Mouse (Mus musculus): ENCODE results near the gene Kitl.

Kitl gene

DNA sequence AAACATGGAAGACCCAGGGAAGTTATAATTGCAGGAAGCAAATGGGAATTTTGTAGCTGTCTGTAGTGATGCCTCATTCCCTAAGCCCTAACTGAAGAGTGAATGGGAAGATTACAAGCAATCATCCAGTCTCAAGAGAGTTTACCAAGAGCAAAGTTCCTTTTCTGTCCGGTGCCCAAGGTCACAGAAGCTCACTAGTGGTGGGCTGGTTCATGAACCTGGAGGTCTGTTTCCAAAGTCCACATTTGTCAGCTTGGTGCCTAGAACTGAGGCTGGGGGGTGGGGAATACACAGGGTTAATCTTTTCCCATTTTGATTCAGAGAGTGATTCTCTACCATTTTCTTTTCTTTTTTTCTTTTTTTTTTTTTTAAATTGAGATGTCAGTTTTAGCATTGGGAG lies 11.3 kb downstream of the Kitl start:
- DNase-seq (ENCODE audit: low spot score in 2 of 2), result no peak

DNA sequence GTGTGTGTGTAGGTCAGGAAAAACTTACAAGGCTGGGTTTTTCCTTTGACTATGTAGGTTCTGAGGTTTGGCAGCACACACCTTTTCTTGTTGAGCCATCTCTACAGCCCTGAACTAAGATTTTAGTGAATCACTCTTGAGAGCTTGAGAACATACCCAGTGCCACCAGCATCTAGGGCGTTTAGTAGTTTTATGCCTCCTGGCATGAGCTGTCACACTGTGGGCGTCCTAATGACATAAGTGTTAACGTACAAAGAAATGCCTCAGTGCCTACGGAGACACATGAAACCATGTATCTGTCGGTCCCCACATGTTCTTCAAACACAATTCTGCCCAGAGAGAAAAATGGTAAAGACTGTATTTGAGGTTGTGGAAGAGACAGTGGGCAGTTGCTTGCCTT lies 15.0 kb downstream of the Kitl start:
- no peak for DNase-seq (ENCODE audit: low spot score in 2 of 2)

DNA sequence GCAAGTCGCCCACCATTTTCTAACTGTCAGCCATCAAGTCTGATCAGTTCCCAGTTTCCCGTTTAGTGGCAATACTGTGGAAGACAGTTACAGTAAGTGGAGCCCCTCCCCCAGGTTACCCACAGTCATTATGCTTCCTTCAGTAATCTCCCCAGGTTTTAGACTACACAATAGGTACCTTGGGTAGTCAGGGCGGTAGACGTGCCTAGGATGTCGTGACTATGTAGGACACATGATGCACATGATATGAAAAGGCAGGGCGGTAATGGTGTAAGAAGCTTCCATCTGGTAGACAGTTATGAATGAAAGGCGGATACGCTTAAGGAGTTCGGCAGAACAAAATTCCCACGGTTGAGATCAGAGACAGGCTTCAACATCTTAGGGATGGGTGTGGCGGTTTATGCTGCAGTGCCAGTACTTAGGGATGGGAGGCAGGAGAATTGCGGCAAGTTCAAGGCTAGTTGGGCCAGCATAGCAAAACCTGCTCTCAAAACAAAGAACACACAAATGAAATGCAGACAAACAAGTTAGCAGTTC lies 15.6 kb downstream of the Kitl start:
- no peak for DNase-seq (ENCODE audit: low spot score in 2 of 2)

DNA sequence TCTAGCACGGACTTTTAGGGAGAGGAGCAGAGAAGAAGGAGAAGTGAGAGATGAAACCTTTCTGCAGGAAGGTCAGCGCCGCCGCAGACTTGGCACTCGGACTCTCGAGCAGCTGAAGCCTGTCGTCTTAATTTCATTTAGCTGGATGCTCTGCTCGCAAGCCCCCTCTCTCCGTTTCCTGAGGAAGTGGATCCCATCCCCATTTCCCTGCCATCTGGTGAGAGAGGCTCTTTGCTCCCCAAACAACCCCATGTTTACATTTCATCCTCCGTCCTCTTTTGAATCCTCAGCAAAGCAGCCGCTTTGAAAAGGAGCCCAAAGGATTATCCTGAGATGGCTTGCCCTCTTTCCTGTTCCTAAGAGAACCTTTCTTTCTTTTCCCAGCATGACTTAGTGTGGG lies 16.2 kb downstream of the Kitl start:
- DNase-seq (ENCODE audit: low spot score in 2 of 2), result no peak

DNA sequence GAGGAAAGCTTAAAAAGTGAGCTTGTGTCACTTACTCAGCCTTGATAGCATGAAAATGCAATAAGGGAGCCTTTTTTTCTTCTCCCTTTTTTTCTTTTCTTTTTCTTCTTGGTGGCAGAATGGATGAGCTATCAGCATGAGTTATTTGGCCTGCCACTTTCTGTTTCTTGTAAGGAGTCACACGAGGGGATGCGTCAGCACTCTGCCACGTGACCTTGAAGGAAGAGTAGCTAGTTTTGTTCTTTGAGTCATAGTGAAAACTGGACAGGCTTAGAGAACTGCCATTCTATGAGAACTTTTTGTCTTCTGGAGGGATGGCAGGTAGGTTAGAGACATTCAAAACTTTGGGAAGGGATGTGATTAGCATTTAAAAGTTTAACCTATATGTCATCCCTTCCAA lies 17.1 kb downstream of the Kitl start:
- DNase-seq (ENCODE audit: low spot score in 2 of 2), result no peak

DNA sequence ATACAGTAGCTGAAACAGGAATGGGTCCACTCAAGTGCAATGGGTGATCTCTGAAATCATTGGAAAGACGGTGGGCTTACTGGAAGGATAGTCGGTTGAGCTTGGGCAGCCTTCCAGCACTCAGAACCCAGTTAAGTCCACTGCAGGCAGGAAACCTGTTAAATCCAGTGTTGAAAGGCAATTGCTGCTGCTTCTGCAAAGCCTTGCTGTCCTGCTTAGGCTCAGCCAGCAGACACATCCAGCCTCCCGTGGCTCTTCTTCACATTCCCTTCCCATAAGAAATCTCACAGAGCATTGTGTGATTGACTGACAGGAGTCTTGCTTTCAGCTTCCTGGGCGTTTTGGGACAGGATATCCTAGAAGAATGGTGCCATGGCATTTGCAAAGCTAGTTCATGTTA lies 20.6 kb downstream of the Kitl start:
- DNase-seq (ENCODE audit: low spot score in 2 of 2), result no peak

DNA sequence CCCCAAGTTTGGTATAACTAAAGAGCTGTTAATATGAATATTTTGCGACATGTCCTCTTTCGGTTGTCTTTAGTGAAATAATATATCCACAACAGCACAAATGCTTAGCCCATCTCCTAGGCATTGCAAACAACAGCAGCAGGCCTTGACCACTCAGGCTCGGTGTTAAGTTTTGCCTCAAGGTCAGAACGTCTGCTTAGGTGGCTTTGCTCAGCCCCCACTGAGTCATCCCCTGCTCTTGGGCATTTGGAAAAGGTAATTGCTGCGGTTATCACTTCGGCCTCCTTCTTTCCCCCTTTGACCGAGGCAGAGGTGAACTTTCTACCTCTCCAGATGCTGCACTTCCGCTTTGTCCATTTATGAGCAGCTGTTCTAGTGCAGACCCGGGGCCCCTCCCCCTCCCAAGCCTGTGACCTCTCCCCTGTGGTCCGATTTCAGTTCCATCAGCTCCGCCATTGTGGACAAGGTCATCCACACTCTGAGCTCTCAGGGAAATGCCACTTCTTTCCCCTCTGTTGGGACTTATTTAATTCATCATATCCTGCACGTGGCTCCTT lies 23.0 kb downstream of the Kitl start:
- DNase-seq (ENCODE audit: low spot score in 2 of 2), result no peak

DNA sequence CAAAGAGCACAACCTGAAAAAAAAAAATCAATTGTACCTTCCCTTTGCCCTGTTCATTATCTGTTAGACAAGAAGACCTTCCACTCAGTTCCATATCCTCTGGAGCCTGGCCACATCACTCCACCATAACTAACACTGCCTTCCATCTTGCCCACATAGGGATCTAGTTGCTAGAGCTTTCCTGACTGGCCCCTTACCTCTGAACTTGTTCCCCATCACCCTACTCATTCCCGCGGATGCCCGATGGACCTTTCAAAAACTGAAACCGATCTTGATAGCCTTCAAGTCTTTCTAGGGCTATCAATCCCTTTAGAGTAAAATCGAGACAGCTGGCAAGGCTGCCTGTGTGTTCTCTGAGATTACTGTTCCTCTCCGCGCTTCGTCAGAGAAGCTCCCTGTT lies 23.6 kb downstream of the Kitl start:
- no peak for DNase-seq (ENCODE audit: low spot score in 2 of 2)

DNA sequence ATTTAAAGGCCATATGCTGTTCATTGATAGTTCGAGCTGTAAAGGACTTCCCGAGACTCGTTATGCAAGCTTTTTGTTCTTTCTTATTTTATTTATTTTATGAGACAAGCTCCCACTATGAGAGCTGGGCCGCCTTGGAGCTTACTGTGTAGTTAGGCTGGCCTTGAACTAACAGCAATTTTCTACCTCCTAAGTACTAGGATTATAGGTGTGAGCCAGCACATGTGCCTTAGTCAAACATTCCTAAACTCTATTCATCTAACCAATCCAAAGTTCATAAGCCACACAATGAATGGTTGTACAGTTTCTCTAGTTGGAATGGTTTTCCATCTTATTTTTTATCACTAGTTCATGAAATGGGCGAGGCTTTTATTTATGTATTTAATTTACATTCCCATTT lies 28.3 kb downstream of the Kitl start:
- DNase-seq (ENCODE audit: low spot score in 2 of 2), result no peak

DNA sequence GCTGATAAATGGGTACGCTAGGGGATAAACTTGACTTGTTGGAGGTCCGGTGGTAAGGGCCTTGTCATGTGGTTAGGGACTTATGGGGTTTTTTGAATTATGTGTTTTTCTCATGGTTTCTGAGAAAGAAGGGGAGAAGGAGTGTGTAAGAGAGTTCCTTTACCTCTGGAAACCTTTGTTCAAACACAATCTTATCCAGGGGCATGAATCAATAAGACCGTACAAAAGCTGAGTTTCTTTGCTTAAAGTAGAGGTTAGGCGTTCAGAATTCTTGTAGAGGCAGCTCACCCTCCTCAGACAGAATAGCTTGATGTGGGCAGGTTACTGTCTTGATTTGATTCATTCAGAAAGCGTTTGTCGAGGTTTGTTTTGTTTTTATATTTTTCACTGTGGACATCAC lies 28.7 kb downstream of the Kitl start:
- no peak for DNase-seq (ENCODE audit: low spot score in 2 of 2)

DNA sequence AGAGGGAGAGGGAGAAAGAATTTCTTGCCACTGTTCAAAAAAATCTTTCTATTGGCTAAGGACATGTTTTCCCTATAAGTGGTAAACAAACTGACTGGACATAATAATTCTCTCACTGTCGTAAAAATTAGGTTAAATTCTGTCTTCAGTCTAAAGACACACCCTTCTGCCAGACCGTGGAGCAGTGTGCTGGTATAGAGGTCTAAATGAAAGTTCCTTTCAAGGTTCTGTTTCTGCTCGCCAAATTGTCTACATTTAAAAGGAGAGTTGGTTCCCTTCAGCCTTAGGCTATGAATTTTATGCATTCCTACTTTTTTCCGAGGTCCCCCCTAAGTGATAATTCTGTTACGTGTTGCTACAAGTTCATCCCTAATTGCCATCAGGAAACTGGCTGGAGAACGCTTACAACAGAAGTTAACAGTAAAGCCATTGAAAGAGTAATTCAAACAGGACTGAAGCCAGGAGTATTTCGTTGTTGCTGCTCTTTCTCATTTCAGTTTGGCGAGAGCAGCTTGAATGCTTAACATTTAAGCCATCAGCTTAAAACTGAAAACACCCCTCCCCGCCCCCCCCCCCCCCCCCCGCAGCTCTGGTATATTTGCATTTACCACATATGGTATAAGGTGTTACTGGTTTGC lies 35.8 kb downstream of the Kitl start:
- no peak for DNase-seq (ENCODE audit: low spot score in 2 of 2)

DNA sequence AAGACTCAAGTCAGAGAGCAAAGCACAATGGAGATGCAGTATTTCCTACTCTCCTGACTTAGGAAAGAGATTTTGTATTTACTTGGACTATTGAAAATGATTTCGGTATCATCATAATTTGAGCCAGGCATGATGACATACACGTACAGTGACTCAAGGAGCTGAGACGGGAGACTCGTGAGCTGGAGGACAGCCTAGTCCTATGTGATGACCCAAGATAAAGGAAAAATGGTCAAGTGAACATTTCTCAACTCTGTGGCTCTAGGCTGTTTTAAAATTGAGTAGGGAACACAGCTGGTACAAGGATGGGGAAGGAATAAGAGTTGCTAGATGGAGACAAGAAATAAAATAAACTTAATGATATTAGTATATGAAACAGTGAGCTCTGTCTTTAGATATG lies 37.0 kb downstream of the Kitl start:
- DNase-seq (ENCODE audit: low spot score in 2 of 2), result no peak

DNA sequence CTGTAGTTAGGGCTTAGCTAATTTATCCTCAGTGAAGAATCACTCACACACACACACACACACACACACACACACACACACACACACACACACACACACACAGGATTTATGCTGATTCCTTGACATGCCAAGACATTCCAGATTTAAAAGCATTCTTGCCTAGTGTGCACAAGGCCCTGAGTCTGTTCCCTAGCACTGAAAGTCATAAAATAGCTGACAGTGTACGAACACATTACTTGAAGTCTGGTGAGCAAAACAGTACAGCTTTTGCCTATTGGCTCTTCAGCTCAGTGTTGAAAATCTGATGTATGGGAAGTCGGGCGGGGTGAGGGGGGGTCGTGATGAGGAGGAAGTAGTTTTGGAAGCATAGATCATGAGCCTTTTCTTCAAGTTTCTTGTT lies 37.5 kb downstream of the Kitl start:
- DNase-seq (ENCODE audit: low spot score in 2 of 2), result no peak

DNA sequence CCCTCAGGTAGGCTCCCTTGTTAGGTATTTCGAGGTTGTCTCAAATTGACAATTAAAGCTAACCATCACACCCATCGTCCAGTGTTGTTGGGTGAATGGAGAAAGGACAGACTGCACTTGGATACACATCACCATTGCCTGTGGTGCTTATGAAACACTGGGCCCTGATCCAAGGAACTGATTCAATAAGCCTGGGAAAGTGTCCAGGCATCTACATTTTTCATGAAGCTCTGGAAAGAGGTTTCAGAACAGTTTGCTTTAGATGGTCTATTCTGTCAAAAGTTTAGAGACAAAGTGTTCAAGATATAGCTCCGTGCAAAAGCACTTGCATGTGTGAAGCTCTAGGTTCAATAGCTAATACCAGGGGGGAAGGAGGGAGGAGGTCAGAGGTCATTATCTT lies 38.6 kb downstream of the Kitl start:
- peak in 1 of 2 experiments; percentile 13 for DNase-seq (ENCODE audit: low spot score in 2 of 2)

DNA sequence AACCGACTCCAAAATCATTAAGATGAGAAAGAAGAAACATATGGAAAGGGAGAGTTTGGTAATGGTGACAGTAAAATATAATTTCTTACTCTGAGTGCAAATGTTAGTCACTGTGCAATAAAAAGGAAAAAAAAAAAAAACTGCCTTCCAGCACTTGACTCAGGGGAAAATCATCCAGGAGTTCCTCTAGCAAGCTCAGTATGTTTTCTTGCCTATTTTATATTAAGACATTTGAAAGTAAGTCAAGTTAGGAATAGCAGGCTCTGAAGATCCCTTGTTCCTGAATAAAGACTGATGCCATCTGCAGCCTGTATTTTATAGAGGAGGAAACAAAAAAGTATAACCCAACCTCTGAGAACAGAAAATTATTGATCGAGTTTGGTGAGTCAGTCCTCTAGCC lies 39.7 kb downstream of the Kitl start:
- DNase-seq (ENCODE audit: low spot score in 2 of 2), result no peak

DNA sequence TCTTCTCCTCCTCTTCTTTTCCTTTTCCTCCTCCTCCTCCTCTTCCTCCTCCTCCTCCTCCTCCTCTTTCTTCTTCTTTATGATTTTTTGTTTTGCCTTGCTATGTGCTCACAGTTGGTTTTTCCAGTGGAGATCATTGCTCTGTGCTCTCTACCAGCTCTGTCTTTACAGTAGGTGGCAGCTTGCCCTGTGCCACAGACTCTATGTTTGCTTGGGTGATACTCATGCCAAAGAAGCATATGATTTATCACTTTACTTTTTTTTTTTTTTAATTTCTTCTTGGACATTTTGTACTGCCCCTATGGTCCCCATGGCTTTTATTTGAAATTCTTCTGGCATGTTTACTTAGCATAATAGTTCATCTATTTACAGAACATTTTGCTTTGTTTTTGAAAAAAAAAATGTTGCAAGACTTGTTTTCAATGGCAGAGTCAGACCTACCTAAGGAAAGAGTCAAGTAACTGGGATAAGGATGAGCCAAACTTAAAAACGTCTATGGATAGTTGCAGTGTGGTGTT lies 41.7 kb downstream of the Kitl start:
- no peak for DNase-seq (ENCODE audit: low spot score in 2 of 2)

DNA sequence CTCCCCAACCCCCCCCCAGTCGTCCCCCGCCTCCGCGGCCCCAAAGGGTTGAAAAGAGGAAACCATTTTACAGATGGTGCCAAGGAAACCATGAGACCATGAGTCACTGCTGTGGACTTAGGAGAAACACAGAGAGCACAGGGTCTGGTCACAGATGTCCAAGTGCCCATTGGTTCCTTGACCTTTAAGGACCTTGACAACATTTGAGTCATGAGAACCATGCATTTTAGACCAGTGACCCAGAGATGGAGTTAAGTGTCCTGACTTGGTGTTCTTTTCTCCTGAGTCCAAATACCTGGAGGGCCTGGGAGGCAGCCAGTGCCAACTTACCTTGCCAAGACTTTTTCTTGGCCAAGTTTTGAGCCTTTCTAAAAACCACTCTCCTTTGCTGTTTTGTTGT lies 43.9 kb downstream of the Kitl start:
- no peak for DNase-seq (ENCODE audit: low spot score in 2 of 2)

DNA sequence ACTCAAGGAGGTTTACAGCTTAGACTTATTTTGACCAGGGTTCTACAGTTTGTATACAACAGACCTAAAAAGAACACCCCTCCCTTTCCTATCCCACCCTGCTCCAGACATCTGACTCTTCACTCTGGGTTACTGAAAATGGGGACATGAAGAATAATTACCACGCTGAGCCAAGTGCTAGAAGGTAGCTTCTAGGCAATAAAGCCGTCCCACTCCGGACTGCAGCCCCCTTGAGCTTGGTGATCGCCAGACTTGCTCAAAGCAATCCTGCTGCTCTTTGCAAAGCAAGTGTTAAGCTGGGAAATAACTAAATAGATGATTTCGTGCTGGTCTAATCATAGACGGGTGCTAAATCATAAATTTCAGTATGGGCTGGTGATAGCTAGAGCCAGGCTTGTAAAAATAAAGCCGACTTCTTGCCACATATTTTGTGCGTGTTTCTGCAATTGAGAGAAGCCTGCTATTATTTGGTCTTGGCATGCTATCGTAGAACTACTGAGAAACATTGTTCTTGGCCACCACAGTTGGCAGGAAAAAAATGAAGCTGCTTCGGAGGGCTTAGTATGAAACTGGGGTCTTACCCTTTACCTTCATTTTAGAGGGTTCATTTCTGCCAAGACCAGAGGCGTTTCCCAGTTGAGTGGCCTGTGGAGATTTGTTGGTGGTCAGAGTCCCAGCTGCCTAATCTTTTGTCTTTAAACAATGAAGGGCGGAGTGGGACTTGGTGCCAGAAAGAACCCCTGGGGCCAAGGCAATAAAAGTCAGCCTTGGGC lies 50.3 kb downstream of the Kitl start:
- DNase-seq (ENCODE audit: low spot score in 2 of 2), result no peak

DNA sequence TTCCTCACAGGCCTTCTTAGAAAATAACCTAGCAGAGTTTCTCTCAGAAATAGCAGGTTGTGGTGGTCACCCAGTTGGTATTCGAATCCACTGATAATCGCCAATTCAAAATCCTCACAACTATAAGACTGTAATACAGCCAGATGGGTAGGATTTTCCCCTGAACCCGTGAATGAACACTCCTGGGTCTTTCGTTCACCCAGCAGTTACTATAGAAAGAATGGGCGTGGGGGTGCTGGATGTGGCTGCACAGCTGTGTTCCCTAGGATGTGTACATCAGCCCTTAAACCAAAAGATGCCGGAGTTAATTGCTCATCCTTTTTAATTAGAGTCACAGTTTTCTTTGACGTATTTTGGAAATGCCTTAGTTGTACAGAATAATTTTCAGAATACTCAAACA lies 50.9 kb downstream of the Kitl start:
- no peak for DNase-seq (ENCODE audit: low spot score in 2 of 2)

DNA sequence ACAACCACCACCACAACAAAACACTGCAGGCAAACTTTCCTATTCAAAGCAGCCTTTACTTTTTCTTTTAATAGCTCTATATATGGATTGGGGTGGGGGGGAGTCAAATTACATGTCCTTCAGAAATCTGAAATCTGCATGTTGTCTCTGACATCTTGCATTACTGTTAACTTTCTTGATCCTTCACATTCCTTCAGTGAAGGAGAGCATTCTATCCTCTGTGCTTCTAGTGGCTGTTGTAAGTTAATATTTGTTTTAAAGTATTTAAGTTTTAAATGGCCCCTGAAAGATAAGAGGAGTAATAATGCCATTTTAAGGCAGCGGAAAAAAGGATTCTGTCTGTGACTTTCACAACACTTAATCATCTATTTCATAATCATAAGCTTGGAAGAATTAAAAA lies 57.2 kb downstream of the Kitl start:
- DNase-seq (ENCODE audit: low spot score in 2 of 2), result no peak

DNA sequence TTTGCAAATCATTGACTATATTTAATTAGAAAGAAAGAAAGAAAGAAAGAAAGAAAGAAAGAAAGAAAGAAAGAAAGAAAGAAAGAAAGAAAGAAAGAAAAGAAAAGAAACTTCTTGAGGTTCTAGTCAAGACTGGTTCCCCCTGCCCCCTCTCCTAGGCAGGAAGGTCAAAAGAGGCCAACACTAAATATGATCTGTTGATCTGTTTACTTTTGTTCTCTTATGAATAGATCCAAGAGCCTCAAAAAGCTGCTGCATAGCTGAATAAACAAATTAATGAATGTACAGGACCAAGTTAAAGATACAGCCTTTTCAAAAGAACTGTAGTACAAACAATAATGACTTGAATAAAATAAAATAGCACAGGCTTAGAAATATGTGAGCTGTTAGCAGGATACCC lies 57.7 kb downstream of the Kitl start:
- DNase-seq (ENCODE audit: low spot score in 2 of 2), result no peak

DNA sequence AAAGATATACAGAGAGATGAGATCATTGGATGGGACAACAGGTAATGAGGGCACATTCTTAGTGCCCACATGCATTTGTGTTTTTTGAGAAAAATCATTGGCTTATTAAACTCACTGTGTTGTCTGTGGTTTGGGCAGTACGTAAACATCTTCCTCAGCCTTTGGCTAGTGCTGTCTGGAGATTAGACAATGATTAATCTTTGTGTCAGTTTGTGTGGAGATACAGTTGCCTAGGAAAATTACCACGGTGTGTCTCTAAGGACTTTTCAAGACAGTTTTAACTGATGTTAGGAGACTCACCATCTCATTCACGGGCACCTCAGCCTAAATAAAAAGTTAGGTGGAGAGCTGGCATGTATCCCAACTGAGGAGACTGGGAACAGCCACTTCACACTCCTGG lies 85.7 kb downstream of the Kitl start:
- no peak for DNase-seq (ENCODE audit: low spot score in 2 of 2)

DNA sequence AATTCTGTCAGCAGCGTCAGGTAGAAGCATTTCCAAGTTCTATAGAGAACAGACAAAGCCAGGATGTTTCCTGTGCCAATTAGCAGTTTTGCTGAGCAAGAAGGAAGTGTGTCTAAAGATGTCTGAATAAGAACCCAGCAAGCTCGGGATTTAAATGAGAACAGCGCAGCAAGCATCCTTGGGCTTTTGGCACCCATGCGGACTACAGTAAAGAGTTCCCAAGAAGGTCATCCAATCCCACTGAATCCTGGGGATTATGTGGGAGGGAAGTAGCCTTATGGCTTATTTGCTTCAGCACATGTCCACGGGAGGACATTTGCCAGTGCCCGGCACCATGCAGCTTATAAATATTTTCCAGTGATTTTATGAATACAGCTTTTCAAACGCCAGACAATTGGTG lies 95.8 kb downstream of the Kitl start:
- no peak for DNase-seq (ENCODE audit: low spot score in 2 of 2)
